Mouse (Mus musculus): ENCODE results near the gene Traf2. TPM values are rescaled to one million over a fixed set of nuclear protein-coding genes. Genes with fewer than 3 reads are reported as not detected.

Gene Traf2
- polyA plus RNA-seq, 1 experiment from 2014 or later = 16.6 TPM

- H3K36me3 ChIP-seq = peaks cover 34% of the 10 kb centered on the region
- WGBS (ENCODE audit: insufficient replicate concordance) = 72% methylated on average over 20 of the region's 20 CpGs
- peak within 1 kb of the TSS; percentile 84 for H3K4me2 ChIP-seq
- peak within 1 kb of the TSS; percentile 74 for H3K4me3 ChIP-seq (replicated peaks)
- H3K4me1 ChIP-seq (replicated peaks) = peaks cover 69% of the 10 kb centered on the region
- DNase-seq (peak; percentile 29), ATAC-seq (ENCODE audit: low read depth) (no peak)
- no peaks in the 10 kb centered on the region for H3K9me3 ChIP-seq (replicated peaks)
- H3K9ac ChIP-seq = peak within 1 kb of the TSS; percentile 87
- peak within 1 kb of the TSS; percentile 87 for H3K27ac ChIP-seq
- no peaks in the 10 kb centered on the region for H3K27me3 ChIP-seq
Observed at GRCm38 (mm10) chr2:25501593-25502486, 44.9 kb downstream of the Traf2 start, which contains the start of gene C8g. Gene C8g (minus strand): TSS chr2:25501719.

DNA sequence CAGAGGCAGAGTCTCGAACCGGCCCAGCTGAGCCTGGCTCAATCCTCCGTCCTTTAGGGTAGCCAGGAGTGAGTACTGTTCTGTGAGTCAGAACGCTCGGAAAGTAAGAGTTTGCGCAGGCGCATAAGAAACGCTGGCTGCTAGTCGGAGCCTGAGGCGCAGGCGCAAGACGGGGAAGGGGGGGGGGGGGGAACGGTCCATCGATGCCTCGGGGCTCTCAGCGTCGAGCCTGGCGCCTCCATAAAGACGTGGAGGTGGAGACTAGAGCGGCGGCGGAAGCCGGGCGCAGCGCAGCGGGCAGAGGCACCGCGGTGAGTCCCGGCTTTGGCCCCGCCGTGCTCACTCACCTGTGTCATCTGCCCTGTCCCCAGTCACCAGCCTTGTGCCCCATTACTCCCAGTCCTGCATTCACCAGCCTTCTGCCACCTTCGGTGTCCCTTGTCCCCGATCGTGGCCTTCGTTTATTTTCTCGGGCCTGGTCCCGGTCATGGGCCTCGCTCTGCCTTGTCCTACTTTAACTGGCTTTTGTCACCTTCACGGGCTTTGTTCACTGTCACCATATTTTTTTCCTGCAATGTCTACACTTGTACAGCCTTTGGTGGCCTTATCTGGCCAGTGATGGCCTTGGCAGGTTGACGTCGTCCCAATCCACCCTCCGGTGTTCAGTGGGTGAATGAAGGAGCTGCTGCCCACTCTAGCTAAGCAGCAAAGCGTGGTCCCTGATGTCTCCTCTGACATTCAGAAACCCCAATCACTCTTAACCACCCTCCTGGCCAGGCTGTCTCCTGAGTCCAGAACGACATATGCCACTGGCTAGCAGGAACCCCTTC, 45.9 kb downstream of the Traf2 start, which contains the start of gene Fbxw5:
TSS of gene Fbxw5 (plus strand) at position 175 of the 830 bp plus-strand sequence.
- peak; percentile 79 for DNase-seq
- under 1% methylated on average over 35 of the region's 44 CpGs for WGBS (ENCODE audit: insufficient replicate concordance)
- no peaks in the 10 kb centered on the region for H3K9me3 ChIP-seq (replicated peaks)
- peak within 1 kb of the TSS; percentile 74 for H3K4me3 ChIP-seq (replicated peaks)
- ATAC-seq (ENCODE audit: low read depth) = peak; percentile 76
- peak within 1 kb of the TSS; percentile 87 for H3K9ac ChIP-seq
- peak within 1 kb of the TSS; percentile 84 for H3K4me2 ChIP-seq
- H3K27ac ChIP-seq = peak within 1 kb of the TSS; percentile 87
- peaks cover 31% of the 10 kb centered on the region for H3K36me3 ChIP-seq
- H3K4me1 ChIP-seq (replicated peaks) = peaks cover 69% of the 10 kb centered on the region
- H3K27me3 ChIP-seq = no peaks in the 10 kb centered on the region

DNA sequence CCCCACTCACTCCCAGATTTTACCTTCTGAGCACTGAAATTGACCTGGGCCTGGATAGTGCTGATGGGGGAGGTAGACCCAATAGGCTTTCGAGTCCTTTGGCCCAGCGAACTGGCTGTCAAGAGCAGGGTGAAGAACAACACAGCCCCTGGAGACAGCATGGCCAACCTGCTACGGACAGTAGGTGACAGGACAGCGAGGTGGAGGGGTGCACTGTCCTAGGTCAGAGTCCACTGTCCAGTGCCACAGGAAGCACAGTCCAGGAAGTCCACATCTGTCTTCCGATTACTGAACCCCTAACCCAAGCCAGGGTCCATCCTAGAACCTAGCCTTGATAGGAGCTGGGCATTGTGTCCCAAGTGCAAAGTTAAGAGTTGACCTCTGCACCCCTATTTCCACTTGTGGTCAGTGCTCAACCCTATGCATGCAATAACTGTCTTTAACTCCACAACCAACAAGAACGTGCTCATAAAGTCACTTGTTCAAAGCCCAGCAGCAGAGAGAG, 46.6 kb downstream of the Traf2 start:
- no peaks in the 10 kb centered on the region for H3K27me3 ChIP-seq
- peak overlapping the region; percentile 74 for H3K4me3 ChIP-seq (replicated peaks)
- peak overlapping the region; percentile 84 for H3K4me2 ChIP-seq
- H3K27ac ChIP-seq = peak overlapping the region; percentile 74
- peaks cover 69% of the 10 kb centered on the region for H3K4me1 ChIP-seq (replicated peaks)
- no peak for DNase-seq
- no peaks in the 10 kb centered on the region for H3K9me3 ChIP-seq (replicated peaks)
- peak overlapping the region; percentile 87 for H3K9ac ChIP-seq
- peak; percentile 26 for ATAC-seq (ENCODE audit: low read depth)
- 57% methylated on average over 6 of the region's 6 CpGs for WGBS (ENCODE audit: insufficient replicate concordance)
- H3K36me3 ChIP-seq = peaks cover 25% of the 10 kb centered on the region

GRCm38 (mm10) chr2:25498622-25499478, 47.9 kb downstream of the Traf2 start:
- Histone ChIP-seq H3K4me2 (no peak overlapping the region; the same call in 1 of the 2 replicates), H3K27ac (no peak overlapping the region), H3K9ac (no peak overlapping the region), H3K9me3 (replicated peaks) (no peaks in the 10 kb centered on the region), H3K36me3 (peaks cover 13% of the 10 kb centered on the region), H3K4me1 (replicated peaks) (peaks cover 57% of the 10 kb centered on the region), H3K4me3 (replicated peaks) (no peak overlapping the region), H3K27me3 (no peaks in the 10 kb centered on the region)
- DNase-seq (no peak), ATAC-seq (ENCODE audit: low read depth) (no peak)
- WGBS (ENCODE audit: insufficient replicate concordance) = 55% methylated on average over 15 of the region's 15 CpGs

DNA sequence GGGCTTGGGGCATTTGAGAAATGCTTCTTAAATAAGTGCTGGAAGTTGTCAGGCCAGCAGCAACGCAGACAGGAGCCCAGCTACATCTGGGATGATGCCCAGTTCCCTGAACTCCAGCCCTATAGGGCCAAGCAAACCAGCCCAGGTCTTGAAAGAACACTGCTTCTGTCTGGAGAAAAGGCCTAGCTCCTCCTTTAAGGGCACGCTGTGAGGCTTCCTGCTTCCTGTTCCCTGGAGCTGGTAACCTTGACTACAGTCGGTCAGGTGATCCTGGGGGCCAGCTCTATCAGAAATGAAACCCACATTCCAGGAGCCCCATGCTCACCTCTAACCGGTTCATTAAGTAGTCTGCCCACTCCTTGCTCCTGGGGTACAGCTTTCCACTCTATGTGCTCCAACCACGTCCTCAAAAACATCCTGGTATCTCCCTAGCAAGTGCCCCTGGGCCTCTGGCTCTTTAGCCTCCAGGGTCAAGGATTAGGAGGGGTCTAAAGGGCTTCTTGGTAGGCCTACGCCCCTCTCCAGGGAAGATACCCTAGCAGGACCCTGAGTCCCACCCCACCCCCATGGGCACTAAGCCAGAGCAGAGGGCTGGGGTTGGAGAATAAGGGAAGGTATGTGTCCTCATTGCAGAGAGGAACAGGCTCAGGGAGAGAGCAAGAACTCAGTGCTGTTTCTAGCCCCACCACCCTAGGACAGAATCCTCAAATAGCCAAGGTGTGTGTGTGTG, 48.7 kb downstream of the Traf2 start:
- H3K9me3 ChIP-seq (replicated peaks) = no peaks in the 10 kb centered on the region
- no peaks in the 10 kb centered on the region for H3K27me3 ChIP-seq
- DNase-seq (no peak), ATAC-seq (ENCODE audit: low read depth) (no peak)
- peaks cover 49% of the 10 kb centered on the region for H3K4me1 ChIP-seq (replicated peaks)
- WGBS (ENCODE audit: insufficient replicate concordance) = 47% methylated on average over 6 of the region's 6 CpGs
- no peak overlapping the region for H3K4me2 ChIP-seq
- H3K4me3 ChIP-seq (replicated peaks) = no peak overlapping the region
- H3K9ac ChIP-seq = no peak overlapping the region
- H3K36me3 ChIP-seq = peaks cover 4% of the 10 kb centered on the region
- no peak overlapping the region for H3K27ac ChIP-seq

DNA sequence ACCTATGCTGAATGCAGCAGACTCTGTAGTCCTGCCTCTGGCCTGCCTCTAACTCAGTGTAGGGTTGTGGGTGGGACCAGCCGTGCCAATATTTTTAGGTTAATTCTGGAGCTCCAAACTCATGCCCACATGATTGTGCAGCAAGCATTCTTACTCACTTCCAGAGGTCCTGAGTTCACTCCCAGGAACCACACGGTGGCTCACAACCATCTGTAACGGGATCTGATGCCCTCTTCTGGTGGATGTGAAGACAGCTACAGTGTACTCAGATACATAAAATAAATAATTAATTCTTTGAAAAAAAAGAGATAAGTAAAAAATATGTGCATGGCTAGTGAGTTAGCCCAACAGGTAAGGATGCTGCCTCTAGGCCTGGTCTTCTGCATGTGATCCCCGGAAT, 50.3 kb downstream of the Traf2 start:
- no peak overlapping the region for H3K4me3 ChIP-seq (replicated peaks)
- no peak overlapping the region for H3K9ac ChIP-seq
- H3K27me3 ChIP-seq = no peaks in the 10 kb centered on the region
- peaks cover 33% of the 10 kb centered on the region for H3K4me1 ChIP-seq (replicated peaks)
- H3K4me2 ChIP-seq = no peak overlapping the region
- H3K9me3 ChIP-seq (replicated peaks) = no peaks in the 10 kb centered on the region
- 37% methylated on average over 4 of the region's 4 CpGs for WGBS (ENCODE audit: insufficient replicate concordance)
- ATAC-seq (ENCODE audit: low read depth) = no peak
- H3K27ac ChIP-seq = no peak overlapping the region
- no peaks in the 10 kb centered on the region for H3K36me3 ChIP-seq
- no peak for DNase-seq

- peaks cover 14% of the 10 kb centered on the region for H3K4me1 ChIP-seq (replicated peaks)
Observed at GRCm38 (mm10) chr2:25493476-25493961, 53.2 kb downstream of the Traf2 start, which contains the start of gene Lcn12. Gene Lcn12 (minus strand): TSS chr2:25493911.

GRCm38 (mm10) chr2:25492988-25493387, 53.8 kb downstream of the Traf2 start:
- Histone ChIP-seq H3K27ac (no peak overlapping the region), H3K9ac (no peak overlapping the region), H3K36me3 (no peaks in the 10 kb centered on the region), H3K4me3 (replicated peaks) (no peak overlapping the region), H3K27me3 (no peaks in the 10 kb centered on the region), H3K9me3 (replicated peaks) (no peaks in the 10 kb centered on the region), H3K4me1 (replicated peaks) (peaks cover 15% of the 10 kb centered on the region), H3K4me2 (no peak overlapping the region)
- DNase-seq (no peak), ATAC-seq (ENCODE audit: low read depth) (no peak)
- 63% methylated on average over 5 of the region's 5 CpGs for WGBS (ENCODE audit: insufficient replicate concordance)

More at GRCm38 (mm10) chr2:25493476-25493961, 53.2 kb downstream of the Traf2 start, which contains the start of gene Lcn12:
- Histone ChIP-seq H3K27me3 (no peaks in the 10 kb centered on the region), H3K4me3 (replicated peaks) (no peak within 1 kb of the TSS), H3K27ac (no peak within 1 kb of the TSS), H3K9ac (no peak within 1 kb of the TSS), H3K9me3 (replicated peaks) (no peaks in the 10 kb centered on the region), H3K36me3 (no peaks in the 10 kb centered on the region), H3K4me2 (no peak within 1 kb of the TSS)
- ATAC-seq (ENCODE audit: low read depth) (no peak), DNase-seq (no peak)
- WGBS (ENCODE audit: insufficient replicate concordance) = 81% methylated on average over 5 of the region's 5 CpGs

DNA sequence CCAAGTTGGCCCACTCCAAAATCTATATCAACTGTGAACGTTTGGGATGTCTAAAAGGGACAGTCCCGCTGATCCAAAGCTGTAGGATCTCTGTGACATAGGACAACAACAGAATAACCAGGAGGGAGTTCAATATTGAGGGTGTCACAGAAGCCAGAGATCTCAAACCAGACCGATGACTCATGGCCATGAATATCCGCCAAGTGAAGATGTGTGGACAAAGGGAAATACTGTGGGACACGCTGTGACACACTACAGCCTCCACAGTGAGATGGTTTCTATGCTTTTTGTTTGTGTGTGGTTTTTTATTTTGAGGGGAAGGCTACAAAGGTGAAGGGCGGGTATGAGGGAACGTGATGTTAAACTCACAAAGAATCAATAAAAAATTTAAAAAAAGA, 58.1 kb downstream of the Traf2 start:
- H3K27ac ChIP-seq = no peak overlapping the region
- H3K4me1 ChIP-seq (replicated peaks) = peaks cover 38% of the 10 kb centered on the region
- no peak overlapping the region for H3K4me2 ChIP-seq
- no peaks in the 10 kb centered on the region for H3K9me3 ChIP-seq (replicated peaks)
- H3K4me3 ChIP-seq (replicated peaks) = no peak overlapping the region
- WGBS (ENCODE audit: insufficient replicate concordance) = 56% methylated on average over 7 of the region's 7 CpGs
- H3K36me3 ChIP-seq = no peaks in the 10 kb centered on the region
- H3K9ac ChIP-seq = no peak overlapping the region
- no peaks in the 10 kb centered on the region for H3K27me3 ChIP-seq
- no peak for DNase-seq
- no peak for ATAC-seq (ENCODE audit: low read depth)
